In genomic region chrX:100716173-100716572, GRCm38 (mm10) we compare ENCODE assay signal across 21 mouse cellular contexts.
"Had no signal": no experiment of that assay in that cellular context is flagged by ENCODE, and none has a peak within 500 bp of the region (broad histone marks: within the 10 kb centered on the region; RNA-seq: fewer than 3 reads in every experiment).

No protein-coding gene starts in this region.

- H3K36me3 ChIP-seq: midbrain, embryonic 13.5 days had no signal

- H3K27ac ChIP-seq: kidney, postnatal 0 days; layer of hippocampus, adult 2 months; left cerebral cortex, adult 2 months; limb, embryonic 12.5 days; limb, embryonic 15.5 days; liver, embryonic 12.5 days; liver, embryonic 15.5 days; lung, embryonic 15.5 days; midbrain, embryonic 10.5 days; midbrain, embryonic 13.5 days had no signal

- H3K9me3 ChIP-seq: limb, embryonic 12.5 days; limb, embryonic 15.5 days; liver, embryonic 12.5 days; liver, embryonic 15.5 days; lung, embryonic 15.5 days; megakaryocyte, embryonic 14.5 days; midbrain, embryonic 10.5 days; midbrain, embryonic 13.5 days had no signal

- DNase-seq: kidney, adult 2 months; kidney, postnatal 25 days; layer of hippocampus, adult 9-11 months; layer of hippocampus, postnatal 36 days; lung, adult 18-20 months; lung, postnatal 10 days; lung, postnatal 36 days; thymus, adult 2 months; thymus, postnatal 14 days; thymus, postnatal 4 days had no signal

- H3K4me1 ChIP-seq: limb, embryonic 12.5 days; limb, embryonic 15.5 days; liver, embryonic 12.5 days; liver, embryonic 15.5 days; lung, embryonic 15.5 days; megakaryocyte, embryonic 14.5 days; midbrain, embryonic 10.5 days; midbrain, embryonic 13.5 days had no signal

- H3K9ac ChIP-seq: limb, embryonic 12.5 days; limb, embryonic 15.5 days; liver, embryonic 12.5 days; liver, embryonic 15.5 days; lung, embryonic 15.5 days; midbrain, embryonic 13.5 days had no signal

- H3K4me2 ChIP-seq: limb, embryonic 12.5 days; limb, embryonic 15.5 days; liver, embryonic 12.5 days; liver, embryonic 15.5 days; lung, embryonic 15.5 days; midbrain, embryonic 13.5 days had no signal

- H3K27me3 ChIP-seq: liver, embryonic 15.5 days; lung, embryonic 15.5 days had no signal

- ATAC-seq: liver, embryonic 12.5 days; midbrain, embryonic 13.5 days had no signal

- H3K4me3 ChIP-seq: layer of hippocampus, adult 2 months; left cerebral cortex, adult 2 months; limb, embryonic 12.5 days; limb, embryonic 15.5 days; liver, embryonic 12.5 days; liver, embryonic 15.5 days; lung, embryonic 15.5 days; megakaryocyte, embryonic 14.5 days; midbrain, embryonic 10.5 days; midbrain, embryonic 13.5 days had no signal
